Mouse (Mus musculus) C2C12 (cell line): Measurements from ENCODE around the gene Gm5136.

Experiments used
- CTCF ChIP-seq: IDR thresholded peaks from one replicate; pipeline ENCODE4 v1.5.1; 2011; ENCODE audit not compliant: control insufficient read depth, insufficient read depth, insufficient read length
- MYOD1 ChIP-seq: IDR thresholded peaks from one replicate; pipeline ENCODE4 v1.6.1; 2011; ENCODE audit warnings: low read depth; ENCODE audit not compliant: control insufficient read depth, insufficient read length

GRCm38 (mm10) chr10:108701361-108702128, 1.6 kb upstream of the Gm5136 start:
- TF ChIP-seq CTCF (no peak), MYOD1 (no peak)
